Mouse (Mus musculus): Measurements from ENCODE around the gene Crabp1. TPM values are rescaled to one million over a fixed set of nuclear protein-coding genes. Genes with fewer than 3 reads are reported as not detected.

Crabp1 gene
- polyA plus RNA-seq, 1 experiment from 2014 or later: 224 TPM

GRCm38 (mm10) chr9:54821442-54822100 lies 57.0 kb downstream of the Crabp1 start:
- WGBS: 53% methylated on average over 5 of the region's 5 CpGs
- ATAC-seq (ENCODE audit: low FRiP score, low read depth): peak; percentile 82; the same call in 1 of the 2 replicates
- Histone ChIP-seq H3K9me3 (no peaks in the 10 kb centered on the region), H3K4me1 (replicated peaks) (no peaks in the 10 kb centered on the region), H3K27ac (replicated peaks) (no peak overlapping the region), H3K4me2 (no peak overlapping the region), H3K4me3 (no peak overlapping the region), H3K9ac (no peak overlapping the region), H3K27me3 (no peaks in the 10 kb centered on the region), H3K36me3 (no peaks in the 10 kb centered on the region)

Other genes with a start within 250 kb of the Crabp1 start
- gene Sh2d7, start 225.8 kb upstream of the Crabp1 start, polyA plus RNA-seq (2015; fragmentation: Nextera tagmentation; extraction: Ambion mirVana): 0.09 TPM in 1 of 2 replicates, not detected in the other
- 61.6 and 62.3 TPM in 2 replicates for gene Cib2, start 204.5 kb upstream of the Crabp1 start, polyA plus RNA-seq (2015; fragmentation: Nextera tagmentation; extraction: Ambion mirVana)
- 159 and 160 TPM in 2 replicates for gene Idh3a, start 178.4 kb upstream of the Crabp1 start, polyA plus RNA-seq (2015; fragmentation: Nextera tagmentation; extraction: Ambion mirVana)
- 35.3 and 35.7 TPM in 2 replicates for gene Acsbg1, start 102.9 kb upstream of the Crabp1 start, polyA plus RNA-seq (2015; fragmentation: Nextera tagmentation; extraction: Ambion mirVana)
- 7.5 and 7.6 TPM in 2 replicates for gene Dnaja4, start 65.9 kb upstream of the Crabp1 start, polyA plus RNA-seq (2015; fragmentation: Nextera tagmentation; extraction: Ambion mirVana)
- 88.8 and 94.1 TPM in 2 replicates for gene Wdr61, start 30.2 kb upstream of the Crabp1 start, polyA plus RNA-seq (2015; fragmentation: Nextera tagmentation; extraction: Ambion mirVana)
- 35.1 and 35.8 TPM in 2 replicates for gene Ireb2, start 99.0 kb downstream of the Crabp1 start, polyA plus RNA-seq (2015; fragmentation: Nextera tagmentation; extraction: Ambion mirVana)
- gene Hykk, start 152.5 kb downstream of the Crabp1 start, polyA plus RNA-seq (2015; fragmentation: Nextera tagmentation; extraction: Ambion mirVana): 2.5 and 2.6 TPM in 2 replicates
- gene Psma4, start 186.0 kb downstream of the Crabp1 start, polyA plus RNA-seq (2015; fragmentation: Nextera tagmentation; extraction: Ambion mirVana): 256 and 262 TPM in 2 replicates
- gene AY074887, start 186.2 kb downstream of the Crabp1 start, polyA plus RNA-seq (2015; fragmentation: Nextera tagmentation; extraction: Ambion mirVana): 1.1 and 1.4 TPM in 2 replicates
- gene Chrna5, start 216.1 kb downstream of the Crabp1 start, polyA plus RNA-seq (2015; fragmentation: Nextera tagmentation; extraction: Ambion mirVana): 4.4 and 4.5 TPM in 2 replicates

Measured in hindbrain, embryonic 15.5 days (tissue).